Mouse (Mus musculus): ENCODE measurements around the gene Olfr1500.
"Not testable (repeated sequence)": the region's sequence is repeated elsewhere in the genome, so short reads cannot be mapped to it uniquely, and the experiment has no call there.

Olfr1500 gene

DNA sequence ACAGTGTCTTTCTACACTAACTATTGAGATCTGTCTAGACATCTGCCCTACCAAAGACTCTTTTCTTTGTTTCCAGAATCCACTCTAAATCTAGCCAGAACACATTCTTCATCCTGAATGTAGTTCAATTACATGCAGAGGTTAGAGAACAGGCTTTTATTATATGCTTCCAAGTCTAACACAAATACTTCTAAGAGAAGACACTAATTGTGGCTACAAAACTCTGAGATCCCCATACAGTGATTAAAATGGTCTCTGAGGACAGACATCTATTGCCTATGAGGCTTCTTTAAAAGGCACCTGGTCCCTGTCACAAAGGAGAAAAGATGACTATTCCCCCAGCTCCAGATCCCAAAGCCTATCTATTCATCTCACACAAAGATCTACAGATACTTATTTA lies at the start of gene Olfr1500:
Olfr1500 (minus strand) TSS at position 101 of the 400 bp plus-strand sequence.
- Histone ChIP-seq H3K9me3 (ENCODE audit: low read length) (no peaks in the 10 kb centered on the region), H3K27me3 (ENCODE audit: insufficient read depth, low read length) (no peaks in the 10 kb centered on the region), H3K36me3 (ENCODE audit: insufficient read depth, low read length) (no peaks in the 10 kb centered on the region), H3K4me3 (replicated peaks; ENCODE audit: low read length) (no peak within 1 kb of the TSS), H3K4me1 (replicated peaks; ENCODE audit: low read depth, low read length) (no peaks in the 10 kb centered on the region)
- TF ChIP-seq NANOG (IDR thresholded peaks at IDR 0.05; ENCODE audit: borderline replicate concordance, low read length) (no peak), POU5F1 (IDR thresholded peaks at IDR 0.05; ENCODE audit: borderline replicate concordance, low read length) (no peak), CTCF (conservative IDR thresholded peaks at IDR 0.05; ENCODE audit: low read length) (no peak)

DNA sequence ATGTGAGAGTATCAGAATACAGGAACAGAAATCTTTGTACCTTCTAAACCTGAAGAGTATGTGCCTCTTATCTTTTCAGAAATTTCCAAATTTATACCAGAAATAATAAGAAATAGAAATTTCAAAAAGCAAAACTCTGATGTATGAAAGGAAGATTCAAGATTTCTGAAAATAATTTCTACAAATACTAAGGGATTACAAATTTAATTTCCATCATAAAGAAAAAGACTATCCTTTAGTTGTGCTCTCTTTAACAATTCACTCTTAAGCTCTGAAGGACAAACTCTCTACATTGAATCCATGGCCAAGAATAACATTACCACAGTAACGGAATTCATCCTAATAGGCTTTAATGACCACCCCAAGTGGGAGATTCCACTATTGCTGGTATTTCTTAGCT lies 31.2 kb upstream of the Olfr1500 start, which contains the start of gene Olfr1502:
Olfr1502 (plus strand) TSS at position 301 of the 400 bp plus-strand sequence.
- Histone ChIP-seq H3K4me1 (replicated peaks; ENCODE audit: low read depth, low read length) (no peaks in the 10 kb centered on the region), H3K4me3 (replicated peaks; ENCODE audit: low read length) (no peak within 1 kb of the TSS), H3K9me3 (ENCODE audit: low read length) (no peaks in the 10 kb centered on the region), H3K36me3 (ENCODE audit: insufficient read depth, low read length) (no peaks in the 10 kb centered on the region), H3K27me3 (ENCODE audit: insufficient read depth, low read length) (no peaks in the 10 kb centered on the region)
- no peak for TF ChIP-seq NANOG (IDR thresholded peaks at IDR 0.05; ENCODE audit: borderline replicate concordance, low read length)
- TF ChIP-seq CTCF (conservative IDR thresholded peaks at IDR 0.05; ENCODE audit: low read length), result no peak
- TF ChIP-seq POU5F1 (IDR thresholded peaks at IDR 0.05; ENCODE audit: borderline replicate concordance, low read length), result no peak

DNA sequence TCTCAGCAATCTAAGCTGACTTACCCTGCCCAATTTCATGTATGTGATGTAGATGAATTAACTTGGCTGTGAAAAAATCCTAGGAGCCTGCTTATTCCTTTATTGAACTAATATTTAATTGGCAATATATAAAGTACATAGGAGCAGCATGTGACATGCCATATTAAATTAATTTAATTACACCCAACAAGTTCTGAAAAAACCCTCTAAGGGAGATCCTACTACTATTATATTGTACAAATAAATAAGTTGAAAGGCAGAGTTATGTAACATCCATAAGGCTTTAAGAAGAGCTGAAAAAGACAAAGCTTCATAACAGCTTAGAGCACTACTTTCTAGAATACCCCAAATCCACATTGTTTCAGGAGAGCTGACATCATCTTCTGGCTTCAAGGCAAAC lies 20.3 kb upstream of the Olfr1500 start, which contains the start of gene Olfr1501:
Olfr1501 (minus strand) TSS at position 101 of the 400 bp plus-strand sequence.
- H3K36me3 ChIP-seq (ENCODE audit: insufficient read depth, low read length); H3K9me3 ChIP-seq (ENCODE audit: low read length); H3K4me3 ChIP-seq (replicated peaks; ENCODE audit: low read length); H3K27me3 ChIP-seq (ENCODE audit: insufficient read depth, low read length); H3K4me1 ChIP-seq (replicated peaks; ENCODE audit: low read depth, low read length): not testable (repeated sequence)

DNA sequence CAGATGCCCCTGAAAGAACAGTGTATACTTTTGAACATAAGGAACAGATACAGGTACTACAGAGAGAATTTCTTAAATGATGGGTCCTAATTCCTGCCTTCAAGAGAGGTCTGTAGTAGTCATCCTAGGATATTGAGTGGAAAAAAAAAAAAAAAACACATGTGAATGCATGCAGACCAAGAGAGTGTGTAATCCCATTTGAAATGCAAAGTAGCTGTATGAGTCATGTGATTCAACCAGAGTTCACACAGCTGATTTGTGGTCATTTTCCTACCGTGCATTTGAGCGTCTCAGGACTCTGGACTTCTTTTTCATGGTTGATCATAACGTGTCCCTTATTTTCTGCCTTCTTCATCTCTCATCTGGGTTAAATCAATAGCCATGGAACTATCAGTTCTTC lies 1.8 kb downstream of the Olfr1500 start:
- no peaks in the 10 kb centered on the region for H3K27me3 ChIP-seq (ENCODE audit: insufficient read depth, low read length)
- H3K4me3 ChIP-seq (replicated peaks; ENCODE audit: low read length), result no peak overlapping the region
- H3K36me3 ChIP-seq (ENCODE audit: insufficient read depth, low read length), result no peaks in the 10 kb centered on the region
- H3K9me3 ChIP-seq (ENCODE audit: low read length), result no peaks in the 10 kb centered on the region
- TF ChIP-seq NANOG (IDR thresholded peaks at IDR 0.05; ENCODE audit: borderline replicate concordance, low read length), result no peak
- TF ChIP-seq POU5F1 (IDR thresholded peaks at IDR 0.05; ENCODE audit: borderline replicate concordance, low read length), result no peak
- TF ChIP-seq CTCF (conservative IDR thresholded peaks at IDR 0.05; ENCODE audit: low read length), result no peak
- no peaks in the 10 kb centered on the region for H3K4me1 ChIP-seq (replicated peaks; ENCODE audit: low read depth, low read length)

DNA sequence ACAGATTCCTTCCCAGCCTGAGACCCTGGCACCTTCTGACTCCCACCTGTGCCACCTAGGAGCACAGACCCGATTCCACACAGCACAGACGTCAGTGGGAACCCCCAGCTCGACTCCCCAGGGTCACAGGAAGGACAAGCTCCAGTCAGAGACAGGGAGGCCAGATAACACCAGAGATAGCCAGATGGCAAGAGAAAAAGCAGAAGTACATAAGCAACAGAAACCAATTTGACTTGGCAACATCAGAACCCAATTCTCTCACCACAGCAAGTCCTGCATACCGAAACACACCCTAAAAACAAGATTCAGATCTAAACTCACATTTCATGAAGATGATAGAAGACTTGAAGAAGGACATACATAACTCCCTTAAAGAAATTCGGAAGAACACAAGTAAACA lies 9.4 kb downstream of the Olfr1500 start:
- Histone ChIP-seq H3K36me3 (ENCODE audit: insufficient read depth, low read length) (no peaks in the 10 kb centered on the region), H3K27me3 (ENCODE audit: insufficient read depth, low read length) (no peaks in the 10 kb centered on the region)
- TF ChIP-seq CTCF (conservative IDR thresholded peaks at IDR 0.05; ENCODE audit: low read length) (no peak), POU5F1 (IDR thresholded peaks at IDR 0.05; ENCODE audit: borderline replicate concordance, low read length) (no peak), NANOG (IDR thresholded peaks at IDR 0.05; ENCODE audit: borderline replicate concordance, low read length) (no peak)

DNA sequence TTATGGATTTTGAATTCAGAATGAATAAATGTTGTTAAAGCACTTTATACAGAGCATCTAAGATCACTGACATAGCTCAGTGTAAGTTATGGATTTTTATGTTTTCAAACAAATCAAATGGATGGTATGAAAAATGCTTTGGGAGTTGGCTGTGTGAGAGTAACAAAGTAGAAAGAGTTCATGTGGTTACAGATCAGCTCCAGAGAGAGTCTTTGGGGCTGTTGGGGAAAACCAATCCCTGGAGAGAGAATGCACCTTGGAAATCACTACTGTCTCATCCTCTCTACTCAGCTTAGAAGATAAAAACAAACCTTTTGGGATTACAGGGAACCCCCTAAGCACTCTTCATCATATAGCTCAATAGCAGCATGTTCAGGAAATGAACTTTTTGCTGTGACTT lies 10.9 kb downstream of the Olfr1500 start, which contains the start of gene Olfr1499:
Olfr1499 (minus strand) TSS at position 101 of the 400 bp plus-strand sequence.
- no peaks in the 10 kb centered on the region for H3K4me1 ChIP-seq (replicated peaks; ENCODE audit: low read depth, low read length)
- no peaks in the 10 kb centered on the region for H3K27me3 ChIP-seq (ENCODE audit: insufficient read depth, low read length)
- H3K9me3 ChIP-seq (ENCODE audit: low read length), result no peaks in the 10 kb centered on the region
- TF ChIP-seq NANOG (IDR thresholded peaks at IDR 0.05; ENCODE audit: borderline replicate concordance, low read length), result no peak
- no peak for TF ChIP-seq CTCF (conservative IDR thresholded peaks at IDR 0.05; ENCODE audit: low read length)
- TF ChIP-seq POU5F1 (IDR thresholded peaks at IDR 0.05; ENCODE audit: borderline replicate concordance, low read length), result no peak
- H3K36me3 ChIP-seq (ENCODE audit: insufficient read depth, low read length), result no peaks in the 10 kb centered on the region
- H3K4me3 ChIP-seq (replicated peaks; ENCODE audit: low read length), result no peak within 1 kb of the TSS

More for the DNA sequence above, 9.4 kb downstream of the Olfr1500 start:
- no peaks in the 10 kb centered on the region for H3K4me1 ChIP-seq (replicated peaks; ENCODE audit: low read depth, low read length)
- no peak overlapping the region for H3K4me3 ChIP-seq (replicated peaks; ENCODE audit: low read length)
- H3K9me3 ChIP-seq (ENCODE audit: low read length), result no peaks in the 10 kb centered on the region

DNA sequence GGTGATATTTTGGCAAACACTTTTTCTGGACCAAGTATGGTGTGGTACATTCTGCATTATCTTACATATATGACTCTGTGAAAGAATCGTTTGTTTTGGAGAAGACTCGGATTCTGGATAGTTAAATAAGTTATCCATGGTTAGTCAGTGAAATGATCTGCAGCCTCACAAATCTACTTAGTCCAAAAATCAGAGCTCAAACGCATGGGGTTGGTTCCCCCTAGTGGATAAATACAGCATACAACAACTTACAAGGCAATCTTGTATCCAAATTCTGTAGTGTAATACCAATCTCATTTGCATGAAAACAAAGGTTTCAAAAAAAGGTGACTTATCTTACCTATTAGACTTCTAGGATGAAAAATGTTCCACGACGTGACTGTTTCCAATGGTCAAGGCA lies 11.5 kb downstream of the Olfr1500 start:
- Histone ChIP-seq H3K27me3 (ENCODE audit: insufficient read depth, low read length) (no peaks in the 10 kb centered on the region), H3K36me3 (ENCODE audit: insufficient read depth, low read length) (no peaks in the 10 kb centered on the region), H3K9me3 (ENCODE audit: low read length) (no peaks in the 10 kb centered on the region), H3K4me1 (replicated peaks; ENCODE audit: low read depth, low read length) (no peaks in the 10 kb centered on the region), H3K4me3 (replicated peaks; ENCODE audit: low read length) (no peak overlapping the region)
- TF ChIP-seq CTCF (conservative IDR thresholded peaks at IDR 0.05; ENCODE audit: low read length), result peak; percentile 57
- TF ChIP-seq POU5F1 (IDR thresholded peaks at IDR 0.05; ENCODE audit: borderline replicate concordance, low read length), result no peak
- no peak for TF ChIP-seq NANOG (IDR thresholded peaks at IDR 0.05; ENCODE audit: borderline replicate concordance, low read length)

GRCm38 (mm10) chr19:13812823-13813222 lies 17.5 kb downstream of the Olfr1500 start:
- no peaks in the 10 kb centered on the region for H3K9me3 ChIP-seq (ENCODE audit: low read length)
- no peak overlapping the region for H3K4me3 ChIP-seq (replicated peaks; ENCODE audit: low read length)
- no peaks in the 10 kb centered on the region for H3K27me3 ChIP-seq (ENCODE audit: insufficient read depth, low read length)
- TF ChIP-seq CTCF (conservative IDR thresholded peaks at IDR 0.05; ENCODE audit: low read length) (peak; percentile 96), NANOG (IDR thresholded peaks at IDR 0.05; ENCODE audit: borderline replicate concordance, low read length) (no peak)
- H3K4me1 ChIP-seq (replicated peaks; ENCODE audit: low read depth, low read length), result no peaks in the 10 kb centered on the region
- H3K36me3 ChIP-seq (ENCODE audit: insufficient read depth, low read length), result no peaks in the 10 kb centered on the region

GRCm38 (mm10) chr19:13805486-13805885 lies 24.8 kb downstream of the Olfr1500 start:
- TF ChIP-seq NANOG (IDR thresholded peaks at IDR 0.05; ENCODE audit: borderline replicate concordance, low read length), result peak; percentile 85
- H3K4me3 ChIP-seq (replicated peaks; ENCODE audit: low read length); H3K9me3 ChIP-seq (ENCODE audit: low read length); H3K36me3 ChIP-seq (ENCODE audit: insufficient read depth, low read length); H3K27me3 ChIP-seq (ENCODE audit: insufficient read depth, low read length): not testable (repeated sequence)
- peaks cover 24% of the 10 kb centered on the region for H3K4me1 ChIP-seq (replicated peaks; ENCODE audit: low read depth, low read length)
